ENCODE assay signal across 8 mouse cellular contexts in genomic region chr17:84026110-84026509, GRCm38 (mm10).
DNase-seq lines count a peak whose midpoint lies in the region; ATAC-seq lines count a peak whose summit lies in the region.

No protein-coding gene starts in this region.

- peaks cover 27% of the 10 kb centered on the region for H3K27me3 ChIP-seq in hindbrain, embryonic 10.5 days (ENCODE audit: insufficient read depth, poor library complexity, severe bottlenecking)
- no peaks in the 10 kb centered on the region; the same call in 1 of the 2 replicates for H3K27me3 ChIP-seq in hindbrain, embryonic 16.5 days (replicated peaks; ENCODE audit: control insufficient read depth, insufficient read depth, low read length)
- H3K27me3 ChIP-seq in limb, embryonic 13.5 days = no peaks in the 10 kb centered on the region

- H3K27ac ChIP-seq in hindbrain, embryonic 10.5 days = peak overlapping the region; percentile 71
- no peak overlapping the region for H3K27ac ChIP-seq in hindbrain, embryonic 16.5 days (ENCODE audit: low read depth, low read length)
- H3K27ac ChIP-seq in limb, embryonic 13.5 days = peak overlapping the region; percentile 12; the same call in 1 of the 2 replicates

- peaks cover 12% of the 10 kb centered on the region; the same call in 1 of the 2 replicates for H3K9me3 ChIP-seq in hindbrain, embryonic 10.5 days
- H3K9me3 ChIP-seq in hindbrain, embryonic 16.5 days (ENCODE audit: control insufficient read depth, low read length) = peaks cover 6% of the 10 kb centered on the region; the same call in 1 of the 2 replicates
- H3K9me3 ChIP-seq in limb, embryonic 13.5 days = no peaks in the 10 kb centered on the region

- H3K36me3 ChIP-seq in hindbrain, embryonic 10.5 days = no peaks in the 10 kb centered on the region
- H3K36me3 ChIP-seq in hindbrain, embryonic 16.5 days (ENCODE audit: control insufficient read depth, insufficient read depth, low read length) = no peaks in the 10 kb centered on the region
- no peaks in the 10 kb centered on the region for H3K36me3 ChIP-seq in limb, embryonic 13.5 days

- WGBS in hindbrain, embryonic 10.5 days = 22% methylated on average over 9 of the region's 9 CpGs
- 26% methylated on average over 9 of the region's 9 CpGs for WGBS in hindbrain, embryonic 16.5 days
- WGBS in limb, embryonic 13.5 days = 18% methylated on average over 8 of the region's 9 CpGs

- H3K4me3 ChIP-seq in hindbrain, embryonic 10.5 days = no peak overlapping the region
- H3K4me3 ChIP-seq in hindbrain, embryonic 16.5 days (ENCODE audit: low read length) = no peak overlapping the region
- no peak overlapping the region for H3K4me3 ChIP-seq in limb, embryonic 13.5 days

- no peak overlapping the region for H3K9ac ChIP-seq in hindbrain, embryonic 16.5 days (ENCODE audit: low read depth, low read length)
- no peak overlapping the region for H3K9ac ChIP-seq in limb, embryonic 13.5 days

- H3K4me1 ChIP-seq in hindbrain, embryonic 10.5 days (replicated peaks) = peaks cover 45% of the 10 kb centered on the region
- H3K4me1 ChIP-seq in hindbrain, embryonic 16.5 days (ENCODE audit: control insufficient read depth, insufficient read depth, low read depth, low read length) = peaks cover 12% of the 10 kb centered on the region
- H3K4me1 ChIP-seq in limb, embryonic 13.5 days = peaks cover 38% of the 10 kb centered on the region

- no peak overlapping the region for H3K4me2 ChIP-seq in hindbrain, embryonic 16.5 days (ENCODE audit: low read length)
- 0 out of 2 replicates have a peak overlapping the region, but pooled peaks have one; percentile 12 for H3K4me2 ChIP-seq in limb, embryonic 13.5 days (replicated peaks)

- DNase-seq in hindbrain, embryonic 10.5 days (ENCODE audit: low spot score) = peak; percentile 36
- peak; percentile 21 for DNase-seq in 416B (ENCODE audit: low read depth)
- peak; percentile 79 to 88 for DNase-seq in adrenal gland, adult (ENCODE audit: inconsistent age in 2 of 2, low spot score in 1 of 2)
- peak; percentile 56 to 65 for DNase-seq in heart, adult 9 months (ENCODE audit: low spot score in 2 of 2)
- DNase-seq in right cerebral cortex, postnatal 36 days (ENCODE audit: low spot score in 2 of 2) = peak; percentile 14 to 24

- ATAC-seq in hindbrain, embryonic 16.5 days = no peak
- ATAC-seq in limb, embryonic 13.5 days (ENCODE audit: low FRiP score, low read depth) = peak; percentile 24; the same call in 1 of the 2 replicates
- ATAC-seq in monocyte, adult 5-6 weeks (replicated peaks; ENCODE audit: insufficient number of reproducible peaks, low FRiP score, low TSS enrichment, poor library complexity, severe bottlenecking) = no peak

Comparison
In these comparisons a context has a peak if more than half of its experiments do, and no peak if none do; other contexts are left out.
1. DNase-seq: peak in every context shown above with its lines; median percentile 84 in adrenal gland, adult; 60 in heart, adult 9 months; 36 in hindbrain, embryonic 10.5 days; 21 in 416B; 19 in right cerebral cortex, postnatal 36 days.